Mouse (Mus musculus): ENCODE data around the gene Ang2.

Ang2 gene

GRCm38 (mm10) chr14:51150206-51150831 lies 48.6 kb downstream of the Ang2 start:
- DNase-seq = no peak

DNA sequence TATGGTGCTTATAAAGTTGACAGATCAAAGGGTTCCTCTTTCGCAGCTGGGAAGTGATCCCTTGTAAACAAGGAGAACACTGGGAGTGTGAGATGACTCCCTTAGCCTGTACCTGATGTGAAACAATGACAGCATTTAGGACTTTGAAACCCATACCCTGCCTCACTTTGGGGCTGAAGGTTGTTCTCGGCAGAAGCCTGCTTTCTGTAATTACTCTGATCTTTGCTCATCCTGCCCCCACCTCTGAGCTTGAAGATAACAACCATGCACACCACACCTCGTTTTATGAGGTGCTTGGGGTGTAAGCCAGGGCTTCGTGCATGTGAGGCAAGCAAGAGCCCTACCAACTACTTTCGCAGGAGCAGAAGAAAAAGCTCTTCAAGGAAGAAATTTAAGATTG lies 49.8 kb downstream of the Ang2 start:
- DNase-seq = no peak

DNA sequence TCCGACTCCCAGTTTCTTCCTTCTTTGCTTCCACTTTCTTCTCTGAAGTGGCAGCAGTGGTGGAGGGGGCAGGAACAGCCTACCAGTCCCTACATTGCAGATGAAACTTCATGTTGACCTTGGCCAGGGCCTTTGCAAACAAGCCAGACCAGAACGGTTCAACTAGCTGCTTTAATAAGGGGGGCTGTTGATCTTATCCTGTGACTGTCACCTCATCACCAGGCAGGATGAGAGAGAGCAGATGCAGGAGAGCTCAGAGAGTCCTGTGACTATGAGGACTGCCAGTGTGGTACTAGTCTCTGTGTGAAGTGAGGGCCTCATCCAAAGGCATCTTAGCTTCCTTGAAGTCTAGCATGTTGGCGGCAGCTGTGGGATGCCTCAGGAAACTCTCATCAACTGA lies 50.9 kb downstream of the Ang2 start:
- DNase-seq = no peak

GRCm38 (mm10) chr14:51146685-51147084 lies 52.3 kb downstream of the Ang2 start, which contains the start of gene Rnase1:
Gene Rnase1, minus strand, starts transcription at chr14:51146785.
- DNase-seq = no peak

DNA sequence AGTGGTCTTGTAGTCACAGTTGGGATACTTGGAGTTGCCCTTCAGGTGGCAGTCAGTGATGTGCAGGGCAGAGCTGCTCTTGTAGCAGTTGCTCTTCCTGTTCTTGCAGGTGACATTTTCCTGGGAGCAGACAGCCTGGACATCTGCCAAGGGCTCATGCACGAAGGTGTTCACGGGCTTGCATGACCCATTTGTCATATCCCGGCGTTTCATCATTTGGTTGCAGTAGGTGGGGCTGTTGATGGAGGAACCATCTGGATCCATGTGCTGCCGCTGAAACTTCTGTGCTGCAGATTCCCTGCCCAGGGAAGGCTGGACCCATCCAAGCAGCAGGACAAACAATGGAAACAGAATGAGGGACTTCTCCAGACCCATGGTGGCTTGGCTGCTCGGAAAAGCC lies 53.4 kb downstream of the Ang2 start:
- DNase-seq = no peak

All from lung, postnatal 14 days (tissue).